Mouse (Mus musculus): ENCODE results near the gene Bclaf1. TPM values are rescaled to one million over a fixed set of nuclear protein-coding genes. Genes with fewer than 3 reads are reported as not detected.

Bclaf1 gene
- total RNA-seq, 2 experiments from 2014 or later = 123 to 140 TPM

Small RNA genes lying within 50 kb of the gene (microRNA-seq; reads per million reads assigned to microRNA genes)
- gene Mir6413 = 0 reads per million in 2 experiments

Other genes starting within 250 kb of the Bclaf1 start
- 10 to 100 TPM; 42.3 to 49.4 TPM for gene Map7, start 164.0 kb upstream of the Bclaf1 start, total RNA-seq (2021)
- 1 to 10 TPM in 1 of 2 experiments, under 1 TPM in 1; 0.71 to 2.1 TPM for gene Mtfr2, start 35.3 kb downstream of the Bclaf1 start, total RNA-seq (2021)

Measured in layer of hippocampus, postnatal 10 days (tissue).